Mouse (Mus musculus): ENCODE results near the gene Itpkb.

DNA sequence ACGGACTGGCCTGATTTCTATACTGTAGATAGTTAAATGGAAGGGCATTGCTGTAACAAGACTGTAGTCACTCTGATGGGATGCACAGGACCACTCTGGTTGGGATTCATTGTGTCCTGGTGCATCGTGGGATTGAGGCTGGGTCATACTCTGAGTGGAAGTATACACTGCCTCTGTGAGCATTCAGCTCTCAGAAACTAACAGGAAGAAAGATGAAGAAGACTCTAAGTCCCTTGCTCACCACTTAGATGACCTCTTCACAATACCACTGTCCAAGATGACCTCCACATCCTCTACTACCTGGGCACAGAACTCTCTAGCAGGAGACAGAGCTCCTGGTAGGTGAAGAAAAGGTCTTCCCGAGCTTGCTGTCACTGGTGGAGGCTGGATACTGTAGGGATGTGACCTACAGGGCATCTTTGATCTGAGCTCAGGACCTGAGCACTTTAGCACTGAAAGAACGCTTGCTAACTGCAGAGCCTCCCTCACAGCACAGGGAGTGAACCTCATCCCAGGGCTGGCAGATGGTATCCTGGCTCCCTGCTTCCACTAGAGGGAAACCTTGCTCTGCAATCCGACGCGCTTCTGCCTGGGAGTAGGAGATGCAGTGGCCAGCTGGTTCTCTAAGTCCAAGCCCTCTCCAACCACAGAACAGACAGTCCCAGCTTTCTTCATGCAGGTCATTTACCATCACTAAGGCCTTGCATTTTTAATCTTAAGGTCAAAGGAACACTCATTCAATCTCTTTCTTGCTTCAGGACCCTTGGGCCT lies 103.7 kb downstream of the Itpkb start:
- TF ChIP-seq CTCF (IDR thresholded peaks at IDR 0.05; ENCODE audit: borderline replicate concordance, insufficient read depth, low read length), result peak; percentile 97
- no peak for TF ChIP-seq POLR2A (IDR thresholded peaks at IDR 0.05; ENCODE audit: low read depth, low read length)
